8 mouse cellular contexts compared by ENCODE assay signal in genomic region chr11:80351832-80352430, GRCm38 (mm10). TPM values are rescaled to one million over a fixed set of nuclear protein-coding genes. Genes with fewer than 3 reads are reported as not detected.
DNase-seq lines count a peak whose midpoint lies in the region; ATAC-seq and TF ChIP-seq lines count a peak whose summit lies in the region.
"Had no signal": no experiment of that assay in that cellular context is flagged by ENCODE, and none has a peak within 500 bp of the region (broad histone marks: within the 10 kb centered on the region; RNA-seq: fewer than 3 reads in every experiment).

No protein-coding gene starts in this region.

- no peak overlapping the region for H3K9ac ChIP-seq in MEL (ENCODE audit: control insufficient read depth, low read depth, low read length, poor library complexity, severe bottlenecking)
- H3K9ac ChIP-seq in embryonic facial prominence, embryonic 14.5 days (ENCODE audit: low read depth, low read length): no peak overlapping the region
- H3K9ac ChIP-seq in midbrain, embryonic 11.5 days (ENCODE audit: low read length): no peak overlapping the region
- H3K9ac ChIP-seq: midbrain, embryonic 12.5 days had no signal

- no peaks in the 10 kb centered on the region for H3K79me2 ChIP-seq in MEL (ENCODE audit: control insufficient read depth, insufficient read depth, low read length, poor library complexity)

- no peak overlapping the region for H3K27ac ChIP-seq in MEL (ENCODE audit: control insufficient read depth, low read depth, low read length)
- H3K27ac ChIP-seq in bone marrow, adult 2 months (ENCODE audit: control insufficient read depth, insufficient read depth, low read depth, low read length, poor library complexity): no peak overlapping the region
- no peak overlapping the region for H3K27ac ChIP-seq in embryonic facial prominence, embryonic 14.5 days (replicated peaks; ENCODE audit: low read depth, low read length)
- H3K27ac ChIP-seq in midbrain, embryonic 11.5 days (ENCODE audit: low read depth, low read length): no peak overlapping the region
- no peak overlapping the region for H3K27ac ChIP-seq in small intestine, adult 2 months (ENCODE audit: insufficient read depth, low read depth, low read length)
- H3K27ac ChIP-seq: midbrain, embryonic 12.5 days had no signal

- 60% methylated on average over 5 of the region's 5 CpGs for WGBS in bone marrow, adult 2 months
- WGBS in embryonic facial prominence, embryonic 14.5 days: 69% methylated on average over 5 of the region's 5 CpGs
- WGBS in midbrain, embryonic 11.5 days: 78% methylated on average over 5 of the region's 5 CpGs
- 61% methylated on average over 5 of the region's 5 CpGs for WGBS in small intestine, adult 2 months

- TF ChIP-seq EP300 in MEL (IDR thresholded peaks at IDR 0.05; ENCODE audit: low read depth in 1 of 2, low read length in 2 of 2): no peak

- H3K4me1 ChIP-seq in MEL (ENCODE audit: control insufficient read depth in 1 of 2, insufficient read depth in 2 of 2, low read length in 2 of 2): no peaks in the 10 kb centered on the region
- no peaks in the 10 kb centered on the region; the same call in 1 of the 2 replicates for H3K4me1 ChIP-seq in bone marrow, adult 2 months (ENCODE audit: control insufficient read depth, insufficient read depth, low read length)
- no peaks in the 10 kb centered on the region for H3K4me1 ChIP-seq in embryonic facial prominence, embryonic 14.5 days (ENCODE audit: control insufficient read depth, insufficient read depth, low read length)
- H3K4me1 ChIP-seq in midbrain, embryonic 11.5 days (ENCODE audit: control insufficient read depth, insufficient read depth, low read length): no peaks in the 10 kb centered on the region
- no peaks in the 10 kb centered on the region for H3K4me1 ChIP-seq in small intestine, adult 2 months (ENCODE audit: control insufficient read depth, insufficient read depth, insufficient read length, low read length)
- H3K4me1 ChIP-seq: midbrain, embryonic 12.5 days had no signal

- H3K9me3 ChIP-seq in MEL (replicated peaks; ENCODE audit: insufficient read depth, low read length): no peaks in the 10 kb centered on the region
- H3K9me3 ChIP-seq in embryonic facial prominence, embryonic 14.5 days (ENCODE audit: control insufficient read depth, low read length): no peaks in the 10 kb centered on the region
- no peaks in the 10 kb centered on the region for H3K9me3 ChIP-seq in midbrain, embryonic 11.5 days (ENCODE audit: control insufficient read depth, low read length)
- H3K9me3 ChIP-seq: midbrain, embryonic 12.5 days had no signal

- TF ChIP-seq POLR2A in MEL (IDR thresholded peaks at IDR 0.05; ENCODE audit: control insufficient read depth in 1 of 2, insufficient read depth in 1 of 2, low read depth in 1 of 2, low read length in 2 of 2, poor library complexity in 1 of 2): no peak
- no peak for TF ChIP-seq POLR2A in bone marrow, adult 2 months (IDR thresholded peaks at IDR 0.05; ENCODE audit: borderline replicate concordance, control insufficient read depth, low read depth, low read length)
- TF ChIP-seq POLR2A in small intestine, adult 2 months (IDR thresholded peaks at IDR 0.05; ENCODE audit: low read depth, low read length): no peak

- no peaks in the 10 kb centered on the region for H3K36me3 ChIP-seq in MEL (ENCODE audit: control insufficient read depth in 1 of 2, insufficient read depth in 2 of 2, low read length in 2 of 2)
- H3K36me3 ChIP-seq in embryonic facial prominence, embryonic 14.5 days (ENCODE audit: control insufficient read depth, insufficient read depth, low read length): no peaks in the 10 kb centered on the region
- H3K36me3 ChIP-seq in midbrain, embryonic 11.5 days (ENCODE audit: control insufficient read depth, insufficient read depth, low read length): no peaks in the 10 kb centered on the region
- no peaks in the 10 kb centered on the region for H3K36me3 ChIP-seq in small intestine, adult 2 months (ENCODE audit: control insufficient read depth, insufficient read depth, low read length)
- H3K36me3 ChIP-seq: midbrain, embryonic 12.5 days had no signal

- 0 out of 2 replicates have a peak, but pooled peaks have one; percentile 37 for ATAC-seq in embryonic facial prominence, embryonic 14.5 days (ENCODE audit: low read depth)
- no peak for ATAC-seq in midbrain, embryonic 11.5 days (ENCODE audit: low FRiP score)

- intact Hi-C loops in heart, postnatal 25 days (cut with DNase I): loop anchor here (1.0 kb wide), 1 partner anchor 65 kb away; no protein-coding TSS in a partner anchor

- H3K4me2 ChIP-seq in embryonic facial prominence, embryonic 14.5 days (ENCODE audit: low read depth, low read length): no peak overlapping the region
- no peak overlapping the region for H3K4me2 ChIP-seq in midbrain, embryonic 11.5 days
- H3K4me2 ChIP-seq: midbrain, embryonic 12.5 days had no signal

- DNase-seq in MEL (ENCODE audit: low read depth, low spot score): peak; percentile 86
- peak; percentile 80 for DNase-seq in embryonic facial prominence, embryonic 14.5 days (ENCODE audit: low spot score)
- peak; percentile 26 for DNase-seq in heart, postnatal 25 days (ENCODE audit: low spot score)
- peak; percentile 64 to 82 for DNase-seq in layer of hippocampus, postnatal 36 days
- DNase-seq in midbrain, embryonic 11.5 days (ENCODE audit: low spot score, missing footprints): peak; percentile 99

- peaks cover 3 to 5% of the 10 kb centered on the region in 2 experiments for H3K27me3 ChIP-seq in MEL (ENCODE audit: control insufficient read depth in 1 of 2, insufficient read depth in 2 of 2, low read length in 2 of 2)
- no peaks in the 10 kb centered on the region for H3K27me3 ChIP-seq in embryonic facial prominence, embryonic 14.5 days (replicated peaks; ENCODE audit: control insufficient read depth, insufficient read depth, low read length)
- no peaks in the 10 kb centered on the region for H3K27me3 ChIP-seq in midbrain, embryonic 11.5 days (ENCODE audit: control insufficient read depth, insufficient read depth, low read length)
- H3K27me3 ChIP-seq in small intestine, adult 2 months (ENCODE audit: control insufficient read depth, insufficient read depth, low read length): no peaks in the 10 kb centered on the region
- H3K27me3 ChIP-seq: midbrain, embryonic 12.5 days had no signal

- TF ChIP-seq RAD21 in MEL (IDR thresholded peaks at IDR 0.05; ENCODE audit: low read depth, low read length): peak; percentile 82

- TF ChIP-seq CTCF in MEL (IDR thresholded peaks at IDR 0.05 in 2 of 3, conservative IDR thresholded peaks at IDR 0.05 in 1 of 3; ENCODE audit: control insufficient read depth in 1 of 3, insufficient read depth in 1 of 3, low read depth in 2 of 3, low read length in 3 of 3, poor library complexity in 1 of 3, severe bottlenecking in 1 of 3): peak; percentile 90 to 98 (median 97)
- peak; percentile 87 for TF ChIP-seq CTCF in bone marrow, adult 2 months (IDR thresholded peaks at IDR 0.05; ENCODE audit: control insufficient read depth, insufficient read depth, low read length)
- TF ChIP-seq CTCF in small intestine, adult 2 months (IDR thresholded peaks at IDR 0.05; ENCODE audit: extremely low read depth, insufficient read length, insufficient replicate concordance, low read depth, low read length): peak; percentile 95

- H3K4me3 ChIP-seq in MEL (ENCODE audit: control insufficient read depth in 1 of 2, insufficient read depth in 1 of 2, low read depth in 2 of 2, low read length in 2 of 2): no peak overlapping the region
- no peak overlapping the region for H3K4me3 ChIP-seq in bone marrow, adult 2 months (replicated peaks; ENCODE audit: control insufficient read depth, low read depth, low read length)
- H3K4me3 ChIP-seq in embryonic facial prominence, embryonic 14.5 days (ENCODE audit: low read depth, low read length): no peak overlapping the region
- no peak overlapping the region for H3K4me3 ChIP-seq in midbrain, embryonic 11.5 days (ENCODE audit: low read depth, low read length)
- no peak overlapping the region for H3K4me3 ChIP-seq in small intestine, adult 2 months (ENCODE audit: low read depth, low read length)
- H3K4me3 ChIP-seq: midbrain, embryonic 12.5 days had no signal

RNA-seq across cellular contexts. Expression of gene 5730455P16Rik, which starts 25.9 kb away (rescaled TPM):
- 9.4 and 10.1 TPM in 2 replicates for total RNA-seq in MEL (2012; rRNA removed)
- 1 to 10 TPM in 1 of 2 experiments, not detected in 1; 9.5 TPM for polyA plus RNA-seq in MEL (2012; ENCODE audit: insufficient read depth in 1 of 2, insufficient read length in 2 of 2, low read depth in 1 of 2, low replicate concordance in 2 of 2, missing spikeins in 1 of 2)
- 27.9 and 42.0 TPM in 2 replicates for polyA plus RNA-seq in bone marrow, adult 2 months (2011; ENCODE audit: insufficient read depth, insufficient read length, low replicate concordance, missing spikeins)
- 20.8 and 26.7 TPM in 2 replicates for polyA plus RNA-seq in embryonic facial prominence, embryonic 14.5 days (2014; fragmentation: Nextera tagmentation; extraction: Ambion mirVana)
- 10 to 100 TPM; 22.1 to 22.9 TPM for total RNA-seq in heart, postnatal 25 days (2021)
- 10 to 100 TPM; 50.1 to 53.0 TPM for total RNA-seq in layer of hippocampus, postnatal 36 days (2021)
- polyA plus RNA-seq in midbrain, embryonic 11.5 days (2014; fragmentation: Nextera tagmentation; extraction: Ambion mirVana): 21.6 and 26.5 TPM in 2 replicates
- 0.90 and 1.6 TPM in 2 replicates for polyA plus RNA-seq in small intestine, adult 2 months (2012; rRNA removed)

RNA-seq across cellular contexts. Expression of gene Zfp207, which starts 31.1 kb away (rescaled TPM):
- 143 and 150 TPM in 2 replicates for total RNA-seq in MEL (2012; rRNA removed)
- polyA plus RNA-seq in MEL (2012; ENCODE audit: insufficient read depth in 1 of 2, insufficient read length in 2 of 2, low read depth in 1 of 2, low replicate concordance in 2 of 2, missing spikeins in 1 of 2): 100 to 1,000 TPM; 186 to 347 TPM
- polyA plus RNA-seq in bone marrow, adult 2 months (2011; ENCODE audit: insufficient read depth, insufficient read length, low replicate concordance, missing spikeins): 103 and 109 TPM in 2 replicates
- polyA plus RNA-seq in embryonic facial prominence, embryonic 14.5 days (2014; fragmentation: Nextera tagmentation; extraction: Ambion mirVana): 214 and 225 TPM in 2 replicates
- 10 to 100 TPM; 68.5 to 79.5 TPM for total RNA-seq in heart, postnatal 25 days (2021)
- 100 to 1,000 TPM; 149 to 169 TPM for total RNA-seq in layer of hippocampus, postnatal 36 days (2021)
- polyA plus RNA-seq in midbrain, embryonic 11.5 days (2014; fragmentation: Nextera tagmentation; extraction: Ambion mirVana): 338 and 371 TPM in 2 replicates
- polyA plus RNA-seq in small intestine, adult 2 months (2012; rRNA removed): 28.6 and 54.4 TPM in 2 replicates

RNA-seq across cellular contexts. Expression of gene Rhbdl3, which starts 51.2 kb away (rescaled TPM):
- total RNA-seq in MEL (2012; rRNA removed): 0.04 and 0.13 TPM in 2 replicates
- polyA plus RNA-seq in MEL (2012; ENCODE audit: insufficient read depth in 1 of 2, insufficient read length in 2 of 2, low read depth in 1 of 2, low replicate concordance in 2 of 2, missing spikeins in 1 of 2): under 1 TPM in 1 of 2 experiments, not detected in 1; 0.11 TPM
- 0.52 TPM in 1 of 2 replicates, not detected in the other for polyA plus RNA-seq in bone marrow, adult 2 months (2011; ENCODE audit: insufficient read depth, insufficient read length, low replicate concordance, missing spikeins)
- polyA plus RNA-seq in embryonic facial prominence, embryonic 14.5 days (2014; fragmentation: Nextera tagmentation; extraction: Ambion mirVana): 4.1 and 5.0 TPM in 2 replicates
- 1 to 10 TPM; 7.0 to 7.5 TPM for total RNA-seq in heart, postnatal 25 days (2021)
- total RNA-seq in layer of hippocampus, postnatal 36 days (2021): 10 to 100 TPM; 25.0 to 29.2 TPM
- 14.9 and 15.2 TPM in 2 replicates for polyA plus RNA-seq in midbrain, embryonic 11.5 days (2014; fragmentation: Nextera tagmentation; extraction: Ambion mirVana)
- 1.1 and 1.5 TPM in 2 replicates for polyA plus RNA-seq in small intestine, adult 2 months (2012; rRNA removed)

Comparison
In these comparisons a context has a peak if more than half of its experiments do, and no peak if none do; other contexts are left out.
1. DNase-seq: peak in every context shown above with its lines; median percentile 99 in midbrain, embryonic 11.5 days; 86 in MEL; 80 in embryonic facial prominence, embryonic 14.5 days; 73 in layer of hippocampus, postnatal 36 days; 26 in heart, postnatal 25 days.